10 mouse cellular contexts compared by ENCODE assay signal in the genomic region with DNA sequence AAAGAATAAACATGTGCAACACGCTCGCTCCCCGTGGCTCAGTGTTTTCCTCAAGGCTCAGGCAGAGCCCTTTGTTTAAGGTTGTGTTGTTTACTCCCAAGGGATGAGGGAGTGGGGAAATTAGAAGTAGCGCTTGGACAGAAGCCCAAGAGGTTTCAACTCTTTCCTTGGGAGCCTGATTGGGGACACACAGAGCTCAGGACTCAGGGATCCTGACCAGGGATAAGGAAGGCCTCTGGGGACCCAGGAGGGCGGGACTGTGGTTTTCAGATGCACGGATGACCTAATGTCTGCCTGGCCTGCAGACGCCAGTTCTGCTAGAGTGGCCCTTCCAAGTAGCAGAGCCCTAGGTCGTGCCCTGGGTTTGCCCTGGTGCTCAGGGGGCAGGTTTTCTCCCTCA. TPM values are rescaled to one million over a fixed set of nuclear protein-coding genes. Genes with fewer than 3 reads are reported as not detected.
DNase-seq lines count a peak whose midpoint lies in the region; ATAC-seq and TF ChIP-seq lines count a peak whose summit lies in the region.
"Had no signal": no experiment of that assay in that cellular context is flagged by ENCODE, and none has a peak within 500 bp of the region (broad histone marks: within the 10 kb centered on the region; RNA-seq: fewer than 3 reads in every experiment).

No protein-coding gene starts in this region.

- no peak overlapping the region for H3K4me3 ChIP-seq in liver, embryonic 11.5 days (ENCODE audit: low read depth, low read length)
- no peak overlapping the region for H3K4me3 ChIP-seq in testis, adult 2 months (ENCODE audit: control insufficient read depth, low read depth, low read length)
- H3K4me3 ChIP-seq: limb, embryonic 10.5 days; stomach, embryonic 15.5 days had no signal

- DNase-seq in liver, embryonic 11.5 days (ENCODE audit: low spot score): no peak
- no peak for DNase-seq in liver
- DNase-seq in gastrocnemius, postnatal 25 days: peak; percentile 81
- peak; percentile 88 for DNase-seq in kidney, adult 9 months
- no peak for DNase-seq in thymus, postnatal 4 days
- DNase-seq in spleen, postnatal 10 days (ENCODE audit: low spot score in 2 of 2): no peak
- no peak for DNase-seq in layer of hippocampus, postnatal 10 days (ENCODE audit: low spot score in 2 of 2)

- 62% methylated on average over 8 of the region's 8 CpGs for WGBS in liver, embryonic 11.5 days

- H3K4me1 ChIP-seq in liver, embryonic 11.5 days (replicated peaks; ENCODE audit: control insufficient read depth, insufficient read depth, low read length): peaks cover 3% of the 10 kb centered on the region; the same call in 1 of the 2 replicates
- no peaks in the 10 kb centered on the region for H3K4me1 ChIP-seq in testis, adult 2 months (ENCODE audit: control insufficient read depth, insufficient read depth, low read length)

- H3K27ac ChIP-seq in liver, embryonic 11.5 days (ENCODE audit: low read depth, low read length): no peak overlapping the region
- H3K27ac ChIP-seq in testis, adult 2 months (ENCODE audit: control insufficient read depth, insufficient read depth, low read depth, low read length): peak overlapping the region; percentile 37
- H3K27ac ChIP-seq: limb, embryonic 10.5 days; stomach, embryonic 15.5 days had no signal

- H3K36me3 ChIP-seq in liver, embryonic 11.5 days (ENCODE audit: control insufficient read depth, insufficient read depth, low read length): no peaks in the 10 kb centered on the region
- H3K36me3 ChIP-seq in testis, adult 2 months (ENCODE audit: control insufficient read depth, insufficient read depth, low read length): no peaks in the 10 kb centered on the region
- H3K36me3 ChIP-seq: limb, embryonic 10.5 days; stomach, embryonic 15.5 days had no signal

- no peaks in the 10 kb centered on the region for H3K9me3 ChIP-seq in liver, embryonic 11.5 days (ENCODE audit: control insufficient read depth, low read length)
- H3K9me3 ChIP-seq: limb, embryonic 10.5 days; stomach, embryonic 15.5 days had no signal

- TF ChIP-seq POLR2A in testis, adult 2 months (IDR thresholded peaks at IDR 0.05; ENCODE audit: control insufficient read depth, low read depth, low read length): no peak

- no peak for TF ChIP-seq CTCF in testis, adult 2 months (IDR thresholded peaks at IDR 0.05; ENCODE audit: control insufficient read depth, insufficient read depth, insufficient replicate concordance, low read depth, low read length)

- H3K4me2 ChIP-seq in liver, embryonic 11.5 days: no peak overlapping the region
- H3K4me2 ChIP-seq: stomach, embryonic 15.5 days had no signal

- no peaks in the 10 kb centered on the region for H3K27me3 ChIP-seq in liver, embryonic 11.5 days (replicated peaks; ENCODE audit: control insufficient read depth, insufficient read depth, low read length)
- no peaks in the 10 kb centered on the region for H3K27me3 ChIP-seq in testis, adult 2 months (ENCODE audit: control insufficient read depth, insufficient read depth, low read length)
- H3K27me3 ChIP-seq: stomach, embryonic 15.5 days had no signal

- no peak overlapping the region for H3K9ac ChIP-seq in liver, embryonic 11.5 days (ENCODE audit: low read depth, low read length)
- H3K9ac ChIP-seq: stomach, embryonic 15.5 days had no signal

- 0 out of 2 replicates have a peak, but pooled peaks have one; percentile 22 for ATAC-seq in liver, embryonic 11.5 days (replicated peaks; ENCODE audit: low FRiP score)

RNA-seq across cellular contexts. Expression of a gene that starts 24.0 kb away (rescaled TPM):
- 30.4 and 33.0 TPM in 2 replicates for polyA plus RNA-seq in liver, embryonic 11.5 days (2014; fragmentation: Nextera tagmentation; extraction: Ambion mirVana)
- 100 to 1,000 TPM; 426 to 444 TPM for total RNA-seq in gastrocnemius, postnatal 25 days (2021)
- 282 and 295 TPM in 2 replicates for polyA plus RNA-seq in testis, adult 2 months (2012; rRNA removed)
- total RNA-seq in layer of hippocampus, postnatal 10 days (2021): 100 to 1,000 TPM; 616 to 624 TPM

RNA-seq across cellular contexts. Expression of a gene that starts 31.9 kb away (rescaled TPM):
- 39.8 and 42.5 TPM in 2 replicates for polyA plus RNA-seq in liver, embryonic 11.5 days (2014; fragmentation: Nextera tagmentation; extraction: Ambion mirVana)
- total RNA-seq in gastrocnemius, postnatal 25 days (2021): 1 to 10 TPM; 3.6 to 3.7 TPM
- polyA plus RNA-seq in testis, adult 2 months (2012; rRNA removed): 25.1 and 26.0 TPM in 2 replicates
- 1 to 10 TPM; 7.4 to 8.1 TPM for total RNA-seq in layer of hippocampus, postnatal 10 days (2021)

RNA-seq across cellular contexts. Expression of a gene that starts 57.9 kb away (rescaled TPM):
- polyA plus RNA-seq in liver, embryonic 11.5 days (2014; fragmentation: Nextera tagmentation; extraction: Ambion mirVana): 13.5 and 15.8 TPM in 2 replicates
- not detected for total RNA-seq in gastrocnemius, postnatal 25 days (2021)
- polyA plus RNA-seq in testis, adult 2 months (2012; rRNA removed): not detected in 2 replicates
- total RNA-seq in layer of hippocampus, postnatal 10 days (2021): 1 to 10 TPM in 1 of 2 experiments, not detected in 1; 3.0 TPM
- polyA plus RNA-seq: limb, embryonic 10.5 days had no signal

Comparison
In these comparisons a context has a peak if more than half of its experiments do, and no peak if none do; other contexts are left out.
1. DNase-seq: peak in gastrocnemius, postnatal 25 days (single experiment) and kidney, adult 9 months (single experiment); none in liver, embryonic 11.5 days (single experiment), liver (single experiment), thymus, postnatal 4 days (single experiment), spleen, postnatal 10 days (0 of 2) and layer of hippocampus, postnatal 10 days (0 of 2).